Mouse (Mus musculus) gastrocnemius, adult 18-20 months (tissue): ENCODE results near the gene Cd300c. TPM values are rescaled to one million over a fixed set of nuclear protein-coding genes. Genes with fewer than 3 reads are reported as not detected.
A peak's percentile ranks its signal among the peaks of the same experiment; 100 is the strongest.
"Not testable (repeated sequence)": the region's sequence is repeated elsewhere in the genome, so short reads cannot be mapped to it uniquely, and the experiment has no call there.

Source experiments
- DNase-seq: peaks from one replicate; pipeline ENCODE4 v3.0.0; 2021; ENCODE audit warnings: low spot score
- long read RNA-seq, 2 experiments: library from polyadenylated mRNA; stranded (forward); transcript quantifications; one replicate each; pipeline ENCODE4 v2.0.0; 2021
- total RNA-seq, 2 experiments: library from RNA; stranded (reverse); gene quantifications; 2 replicates each; pipeline ENCODE4 v1.2.3; 2021

Gene Cd300c
- total RNA-seq: not detected
- long read RNA-seq, experiment 1: 0 reads
- long read RNA-seq, experiment 2: 0 reads

- DNase-seq: no peak
These were observed at the start of gene Cd300c for GRCm38 (mm10) chr11:114968752-114969207. Gene Cd300c (minus strand): TSS chr11:114969157.

- not testable (repeated sequence) for DNase-seq
These were observed 47.1 kb upstream of the Cd300c start, which contains the start of gene Cd300ld2 for GRCm38 (mm10) chr11:115016093-115016492. Gene Cd300ld2 (minus strand): TSS chr11:115016193.

- no peak for DNase-seq
These were observed 35.1 kb upstream of the Cd300c start for GRCm38 (mm10) chr11:115004070-115004469.

DNA sequence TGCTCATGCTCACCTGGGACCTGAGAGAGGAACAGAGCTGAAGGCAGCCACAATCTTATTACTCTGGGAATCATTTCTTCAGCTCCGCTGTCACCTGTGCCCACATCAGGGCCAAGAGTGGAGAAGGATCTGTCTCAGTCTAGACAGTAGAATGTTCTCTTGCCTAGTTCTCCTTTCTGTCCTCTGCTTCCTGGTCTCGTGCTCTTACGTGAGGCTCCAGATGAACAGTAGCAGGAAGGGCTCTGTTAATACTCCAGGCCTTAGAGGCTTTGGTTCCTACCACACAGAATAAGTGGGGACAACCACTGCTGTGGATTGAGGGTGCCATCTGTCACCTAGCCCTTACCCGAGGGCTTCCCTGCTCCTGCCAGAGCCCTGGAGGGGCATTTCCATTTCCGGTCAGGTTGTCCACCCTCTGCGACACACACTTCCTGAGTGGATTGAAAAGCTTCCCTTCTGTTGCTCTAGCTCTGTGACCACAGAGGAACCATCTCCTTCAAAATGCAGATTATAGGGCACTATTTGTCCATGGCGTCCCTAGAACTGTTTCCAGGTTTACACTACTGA lies 32.6 kb upstream of the Cd300c start, which contains the start of gene Cd300c2:
TSS of gene Cd300c2 (minus strand) at position 407 of the 567 bp plus-strand sequence.
- DNase-seq: no peak

- no peak for DNase-seq
These were observed 20.8 kb upstream of the Cd300c start, which contains the start of gene Cd300ld for GRCm38 (mm10) chr11:114989793-114990192. Gene Cd300ld (minus strand): TSS chr11:114989922.

GRCm38 (mm10) chr11:114981866-114982265 lies 12.9 kb upstream of the Cd300c start:
- no peak for DNase-seq

GRCm38 (mm10) chr11:114972726-114973125 lies 3.8 kb upstream of the Cd300c start:
- no peak for DNase-seq

DNA sequence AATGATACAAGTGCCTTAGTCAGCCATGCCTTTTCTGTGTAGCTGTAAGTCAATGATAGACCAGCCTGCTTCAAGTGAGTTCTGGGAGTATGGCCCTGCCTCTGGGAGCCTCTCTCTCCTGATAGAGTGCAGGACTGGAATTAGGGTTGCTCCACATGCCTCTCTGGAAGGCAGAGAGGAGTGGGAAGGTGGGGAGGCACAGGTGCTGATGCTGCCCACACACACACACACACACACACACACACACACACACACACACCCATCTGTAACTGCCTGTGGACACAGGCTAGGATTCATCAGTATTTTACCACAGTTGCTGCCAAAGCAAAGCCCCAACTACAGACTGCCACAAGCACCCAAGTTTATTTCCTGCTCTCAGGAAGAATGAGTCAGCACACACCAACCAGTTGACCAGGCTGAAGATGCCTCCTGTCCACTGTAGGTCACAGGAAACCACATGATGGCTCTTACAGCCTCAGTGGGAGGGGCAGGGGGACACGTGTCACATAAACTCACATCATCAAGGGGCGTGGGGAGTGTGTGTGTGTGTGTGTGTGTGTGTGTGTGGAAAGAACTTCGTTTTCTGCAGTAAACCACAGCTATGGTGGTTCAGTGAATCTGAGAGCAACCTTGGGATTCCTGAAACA lies 3.7 kb downstream of the Cd300c start:
- no peak for DNase-seq

GRCm38 (mm10) chr11:114960369-114960768 lies 8.6 kb downstream of the Cd300c start:
- DNase-seq: no peak

DNA sequence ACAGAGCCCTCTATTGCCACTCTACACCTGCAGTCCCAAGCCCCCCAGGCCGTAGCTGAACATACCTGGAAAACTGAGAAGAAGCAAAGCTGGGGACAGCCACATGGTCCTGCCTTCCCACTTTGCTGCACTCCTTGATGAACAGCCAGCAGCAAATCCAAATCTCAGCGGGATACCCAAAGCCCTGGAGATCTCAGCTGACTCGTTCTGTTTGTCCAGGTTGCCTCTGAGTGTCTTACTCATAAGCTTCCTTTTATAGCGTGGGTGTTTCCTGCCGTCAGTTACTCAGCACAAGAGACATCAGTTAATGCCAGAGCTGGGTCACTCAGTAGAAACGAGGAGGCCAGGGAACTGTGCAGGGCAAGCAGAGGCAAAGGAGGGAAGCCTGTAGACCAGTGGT lies 34.8 kb downstream of the Cd300c start, which contains the start of gene Cd300lb:
TSS of gene Cd300lb (minus strand) at position 243 of the 400 bp plus-strand sequence.
- no peak for DNase-seq

DNA sequence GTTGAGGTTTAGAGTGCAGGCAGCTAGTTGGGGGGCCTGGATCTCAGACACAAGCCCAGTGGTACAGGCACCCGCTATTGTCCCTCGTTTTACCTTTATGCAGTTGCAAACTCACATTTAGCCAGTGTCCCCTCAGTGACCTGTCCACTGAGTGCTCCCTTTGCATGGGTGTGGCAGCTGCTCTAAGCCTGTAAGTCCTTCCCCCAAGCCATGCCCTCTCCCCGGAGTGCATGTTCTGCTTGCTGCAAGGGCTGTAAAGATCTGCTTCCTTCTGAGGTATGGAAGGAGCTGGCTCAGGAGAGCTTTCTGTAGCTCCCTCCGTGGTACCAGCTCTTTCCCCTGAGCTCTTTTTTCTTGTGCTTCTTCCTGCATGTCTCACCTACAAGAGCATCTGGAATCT lies 35.4 kb downstream of the Cd300c start:
- no peak for DNase-seq

DNA sequence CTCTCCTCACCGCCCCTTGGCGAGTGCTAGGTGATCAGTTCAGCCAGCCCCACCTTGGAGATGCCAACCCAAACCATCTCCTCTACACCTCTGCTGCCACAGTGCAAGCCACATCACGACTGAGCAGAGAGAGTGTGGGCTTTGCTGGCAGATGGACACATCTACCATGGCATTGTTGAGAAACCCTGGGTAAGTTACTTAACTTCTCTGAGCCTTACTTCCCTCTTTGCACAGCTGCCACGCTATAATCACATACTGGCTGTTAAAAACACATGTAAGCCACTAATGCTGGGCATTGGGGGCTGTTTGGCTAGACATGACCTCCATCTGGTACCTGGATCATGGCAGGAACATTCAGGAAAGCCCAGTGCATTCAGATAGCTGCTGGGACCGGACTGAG lies 37.9 kb downstream of the Cd300c start:
- no peak for DNase-seq

- no peak for DNase-seq
These were observed 39.4 kb downstream of the Cd300c start for GRCm38 (mm10) chr11:114929581-114929980.

GRCm38 (mm10) chr11:114923961-114924360 lies 45.0 kb downstream of the Cd300c start:
- no peak for DNase-seq

DNA sequence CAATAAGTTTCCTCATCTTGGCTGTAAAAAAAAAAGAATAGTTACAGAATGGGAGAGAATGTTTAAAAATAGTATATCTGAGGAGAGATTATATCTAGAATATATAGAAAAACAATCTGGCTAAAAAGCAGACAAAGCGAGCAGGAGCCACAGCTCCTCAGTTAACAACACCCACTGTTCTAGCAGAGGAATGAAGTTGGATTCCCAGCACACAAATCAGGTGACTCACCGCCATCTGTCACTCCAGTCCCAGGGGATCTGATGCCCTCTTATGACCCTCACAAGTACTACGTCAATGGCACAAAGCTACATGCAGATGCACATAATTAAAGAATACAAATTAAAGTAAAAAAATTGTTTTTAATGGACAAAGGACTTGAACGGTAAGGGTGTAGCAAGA lies 46.5 kb downstream of the Cd300c start:
- DNase-seq: no peak

DNA sequence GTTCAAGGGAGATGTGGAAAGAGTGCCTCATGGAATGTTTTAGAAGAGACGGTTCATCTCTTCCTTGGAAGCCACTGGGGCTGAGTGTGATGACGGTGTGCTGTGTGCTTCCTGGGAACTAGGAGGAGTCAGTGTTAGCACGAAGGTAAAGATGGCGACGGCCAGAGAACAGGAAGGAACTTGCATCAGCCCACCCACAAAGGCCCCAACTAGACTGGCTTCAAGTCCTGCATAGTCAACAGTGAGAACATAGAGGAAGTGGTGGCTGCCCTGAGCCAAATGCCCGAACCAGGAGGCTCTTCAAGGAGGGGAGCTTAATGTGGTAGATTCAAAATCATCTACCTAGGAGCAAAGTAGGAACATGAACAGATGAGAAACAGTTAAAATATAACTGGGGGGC lies 51.8 kb downstream of the Cd300c start:
- no peak for DNase-seq

- DNase-seq: no peak
These were observed 54.0 kb downstream of the Cd300c start for GRCm38 (mm10) chr11:114914978-114915377.

- DNase-seq: peak; percentile 71
These were observed 56.1 kb downstream of the Cd300c start for GRCm38 (mm10) chr11:114912847-114913246.

DNA sequence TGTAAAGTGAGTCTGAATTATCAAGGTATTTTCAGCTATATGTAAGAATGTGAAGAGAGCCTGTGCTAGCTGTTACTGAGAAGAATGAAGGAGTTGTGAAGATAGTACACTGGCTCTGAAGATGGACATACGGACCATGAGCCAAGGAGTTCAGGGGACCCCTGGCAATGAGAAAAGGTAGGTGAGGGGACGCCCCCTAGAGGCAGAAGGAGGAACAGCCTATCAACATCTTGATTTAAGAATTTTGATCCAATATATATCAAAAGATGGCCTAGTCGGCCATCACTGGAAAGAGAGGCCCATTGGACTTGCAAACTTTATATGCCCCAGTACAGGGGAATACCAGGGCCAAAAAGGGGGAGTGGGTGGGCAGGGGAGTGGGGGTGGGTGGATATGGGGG lies 59.4 kb downstream of the Cd300c start:
- DNase-seq: not testable (repeated sequence)

- DNase-seq: no peak
These were observed 60.9 kb downstream of the Cd300c start for GRCm38 (mm10) chr11:114908086-114908485.

DNA sequence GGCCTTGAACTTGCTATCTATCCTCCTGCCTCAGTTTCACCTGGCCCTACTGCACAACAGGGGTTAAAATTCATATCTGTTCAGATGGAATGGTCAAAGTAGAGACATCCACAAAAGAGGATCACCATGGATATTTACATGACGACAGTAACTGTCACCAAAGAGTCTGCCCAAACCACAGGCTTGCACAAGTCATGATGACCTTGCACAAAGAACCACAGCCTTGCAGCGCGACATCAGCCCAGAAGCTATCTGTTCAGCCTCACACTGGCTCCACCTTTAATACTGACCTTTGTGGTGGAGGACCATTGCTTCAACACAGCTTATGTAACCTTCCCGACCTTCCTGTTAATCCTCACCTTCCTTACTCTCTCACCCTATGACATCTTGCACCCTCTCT lies 61.4 kb downstream of the Cd300c start:
- DNase-seq: no peak
